Mouse (Mus musculus): Measurements from ENCODE around the gene Gcsam.

The Gcsam gene

DNA sequence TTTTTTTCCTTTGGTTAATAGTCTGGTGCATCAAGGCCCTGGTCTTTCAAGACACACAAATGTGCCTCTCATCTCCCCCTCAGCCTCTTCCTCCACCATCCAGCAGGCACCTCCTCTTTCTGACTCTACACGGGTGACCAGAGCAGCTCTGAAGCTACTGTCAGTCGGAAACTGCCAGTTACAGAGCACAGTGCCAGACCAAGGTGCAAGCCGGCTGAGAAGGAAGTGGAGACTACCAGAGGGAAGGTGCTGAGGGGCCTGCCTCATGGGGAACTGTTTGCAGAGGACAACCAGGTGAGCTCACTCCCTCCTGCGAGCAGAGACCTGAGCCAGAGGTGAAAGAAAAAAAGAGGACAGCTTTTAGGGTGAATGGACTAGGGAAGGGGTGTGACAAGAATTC, at the start of gene Gcsam:
Gcsam (plus strand) TSS at position 114 of the 400 bp plus-strand sequence.
- DNase-seq (ENCODE audit: inconsistent ontology term): no peak

DNA sequence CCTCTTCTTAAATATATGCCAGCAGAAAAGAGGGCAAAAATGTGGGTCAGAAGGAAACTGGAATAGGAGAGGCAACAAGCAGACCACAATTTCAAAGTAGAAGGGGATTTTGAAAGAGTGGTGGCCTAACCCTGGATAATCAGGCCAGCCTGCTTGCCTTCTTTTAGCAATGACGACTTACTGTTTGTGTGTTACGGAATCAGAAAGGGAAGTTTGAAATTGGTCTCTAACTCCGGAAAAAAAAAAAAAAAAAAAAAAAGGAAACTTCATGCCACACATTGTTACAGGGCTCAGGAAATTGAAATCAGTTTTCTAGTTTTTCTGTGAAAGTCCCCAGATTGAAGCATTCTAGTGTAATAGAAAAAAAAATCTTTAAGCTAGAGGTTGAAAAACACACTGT, 48.4 kb upstream of the Gcsam start:
- DNase-seq (ENCODE audit: inconsistent ontology term): no peak

DNA sequence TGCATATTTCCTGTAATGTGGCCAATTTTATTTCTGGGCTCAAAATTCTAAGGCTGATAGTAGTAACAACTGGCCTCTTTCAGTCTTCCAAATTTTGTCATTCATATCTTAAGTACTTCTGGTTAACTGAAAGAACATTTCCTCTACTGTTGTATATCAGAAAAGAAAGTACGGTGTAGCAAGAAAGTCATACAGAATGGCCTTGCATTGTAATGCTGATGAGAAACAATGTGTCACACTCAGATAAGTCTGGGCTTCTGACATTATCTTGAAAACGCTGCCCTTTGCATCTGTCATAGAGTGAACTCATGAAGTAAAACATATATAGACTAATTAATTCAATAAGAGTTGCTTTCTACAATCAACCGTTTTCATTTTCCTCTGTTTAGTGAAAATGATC, 37.9 kb upstream of the Gcsam start:
- no peak for DNase-seq (ENCODE audit: inconsistent ontology term)

DNA sequence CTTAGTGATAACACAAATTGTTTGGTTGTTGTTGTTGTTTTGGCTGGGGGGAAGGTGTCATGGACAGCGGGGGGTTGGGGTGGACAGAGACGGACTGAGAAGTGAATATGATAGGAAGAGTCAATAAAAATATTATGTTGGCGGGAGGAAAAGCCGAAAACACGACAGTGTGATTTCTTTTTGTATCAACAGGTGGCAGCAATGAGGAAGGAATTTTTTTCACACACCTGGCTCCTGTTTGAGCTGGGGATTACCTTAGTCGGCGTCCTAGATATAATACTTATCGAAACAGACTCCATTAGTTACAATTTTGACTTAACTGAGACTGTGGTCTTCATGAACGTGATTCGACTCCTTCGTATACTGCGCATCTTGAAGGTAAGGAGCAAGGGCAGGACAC, 30.3 kb upstream of the Gcsam start:
- DNase-seq (ENCODE audit: inconsistent ontology term): no peak

DNA sequence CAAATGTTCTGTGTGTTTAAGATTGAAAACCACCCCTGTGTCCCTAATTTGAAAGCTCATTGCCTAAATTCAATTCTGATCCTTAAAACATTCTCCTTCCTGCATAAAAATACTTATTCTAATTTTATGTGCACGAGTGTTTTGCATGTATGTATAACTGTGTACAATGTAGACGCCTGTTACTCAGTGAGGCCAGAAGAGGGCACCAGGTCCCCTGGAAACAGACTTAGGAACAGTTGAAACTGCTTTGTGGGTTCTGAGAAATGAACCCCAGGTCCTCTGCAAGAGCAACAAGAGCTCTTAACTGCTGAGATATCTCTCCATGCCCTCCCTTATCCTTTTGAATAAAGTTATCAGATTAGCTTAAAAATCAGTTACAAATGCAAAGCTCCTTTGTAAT, 27.7 kb upstream of the Gcsam start:
- DNase-seq (ENCODE audit: inconsistent ontology term): peak; percentile 3

DNA sequence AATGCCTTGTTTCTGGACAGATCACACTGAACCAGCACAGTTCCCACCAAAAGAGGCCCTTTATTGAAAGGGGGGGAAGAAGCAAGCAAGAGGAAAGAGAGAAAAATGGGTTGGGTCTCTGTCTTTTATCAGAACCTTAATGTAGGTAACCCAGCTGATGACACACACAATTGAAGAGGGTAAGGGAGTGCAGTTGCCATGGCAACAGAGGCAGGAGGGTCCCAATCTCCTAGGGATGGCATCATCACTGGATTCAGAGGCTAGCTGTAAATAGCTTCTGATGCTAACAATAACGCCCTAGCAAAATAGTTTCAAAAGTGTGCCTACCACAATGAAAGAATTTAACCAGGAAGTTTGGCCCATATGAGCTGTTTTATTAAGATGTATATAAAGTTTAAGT, 16.5 kb upstream of the Gcsam start:
- no peak for DNase-seq (ENCODE audit: inconsistent ontology term)

DNA sequence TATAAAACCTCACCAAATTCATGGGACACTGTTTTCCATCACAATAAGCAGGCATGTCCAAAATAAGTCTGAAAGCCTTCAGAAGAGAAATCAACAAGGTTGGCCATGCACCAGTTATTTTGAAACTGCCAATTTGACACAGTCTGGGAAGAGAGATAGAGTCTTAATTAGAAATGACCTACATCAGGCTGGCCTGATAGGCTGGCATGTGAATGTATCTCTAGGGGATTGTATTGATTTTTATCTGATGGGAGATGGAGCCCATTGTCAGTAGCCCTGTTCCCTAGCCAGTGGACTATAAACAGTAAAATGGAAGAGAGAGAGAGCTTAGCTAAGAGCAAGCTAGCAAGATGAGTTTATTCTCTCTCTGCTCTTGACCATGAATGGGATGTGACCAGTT, 14.7 kb upstream of the Gcsam start:
- no peak for DNase-seq (ENCODE audit: inconsistent ontology term)

DNA sequence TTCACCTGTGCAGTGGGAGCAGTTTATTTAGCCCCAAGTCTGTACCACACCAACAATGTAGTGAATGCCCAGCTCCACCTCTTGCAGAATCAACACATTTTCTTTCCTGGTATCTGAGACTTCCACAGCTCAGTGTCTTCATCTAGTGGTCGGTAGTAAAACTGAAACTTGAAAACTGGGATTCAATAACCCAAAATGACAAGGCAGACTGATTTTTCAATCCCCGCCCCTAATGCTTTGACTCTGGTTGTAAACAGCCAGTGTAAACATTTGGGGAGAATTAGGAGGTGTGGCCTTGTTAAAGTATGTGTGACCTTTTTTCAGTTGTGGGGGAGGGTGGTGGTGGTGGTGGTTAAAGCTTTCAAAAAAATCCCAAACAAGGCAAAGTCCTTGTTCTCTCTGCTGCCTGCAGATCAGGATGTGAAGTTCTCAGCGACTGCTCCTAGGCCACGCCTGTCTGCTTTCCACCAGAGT, 1.7 kb upstream of the Gcsam start:
- peak; percentile 70 for DNase-seq (ENCODE audit: inconsistent ontology term)

DNA sequence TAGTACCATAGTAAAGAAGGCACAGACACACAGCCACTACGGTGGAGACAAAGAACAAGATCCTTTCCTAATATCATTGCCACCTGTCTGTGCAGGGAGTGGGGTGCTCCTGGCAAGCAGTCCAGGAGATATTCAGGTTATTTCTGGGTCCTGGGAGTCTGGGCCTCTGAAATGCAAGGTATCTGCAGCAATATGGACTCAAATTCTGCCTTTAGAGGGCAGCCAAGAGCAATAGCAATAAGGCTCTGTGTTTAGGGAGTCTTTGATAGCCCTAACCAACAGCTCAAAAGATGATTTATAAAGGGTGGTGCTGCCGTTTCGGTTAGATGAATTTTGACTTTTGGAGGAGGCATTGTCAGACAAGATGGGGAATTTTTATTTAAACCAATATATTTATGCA, 880 bp upstream of the Gcsam start:
- DNase-seq (ENCODE audit: inconsistent ontology term): peak; percentile 12

DNA sequence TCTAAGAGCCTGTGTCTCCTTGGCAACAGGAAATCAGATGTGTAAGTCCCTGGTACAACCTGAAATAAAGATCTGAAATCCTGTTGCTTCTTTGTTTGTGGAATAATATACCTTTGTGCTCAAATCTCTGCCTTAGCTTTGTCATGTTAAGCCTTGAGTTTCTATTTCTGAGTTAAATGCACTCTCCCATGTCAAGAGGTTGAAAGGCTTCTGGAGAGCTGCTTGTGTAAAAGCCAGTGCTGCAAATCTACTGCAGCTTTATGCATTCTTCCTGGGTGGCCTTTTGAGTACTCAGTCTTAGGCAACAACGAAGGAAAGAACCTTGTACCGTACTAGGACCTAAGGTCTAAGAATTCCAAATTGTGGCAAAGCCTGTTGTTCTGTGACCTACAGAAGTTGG, 3.1 kb downstream of the Gcsam start:
- no peak for DNase-seq (ENCODE audit: inconsistent ontology term)

DNA sequence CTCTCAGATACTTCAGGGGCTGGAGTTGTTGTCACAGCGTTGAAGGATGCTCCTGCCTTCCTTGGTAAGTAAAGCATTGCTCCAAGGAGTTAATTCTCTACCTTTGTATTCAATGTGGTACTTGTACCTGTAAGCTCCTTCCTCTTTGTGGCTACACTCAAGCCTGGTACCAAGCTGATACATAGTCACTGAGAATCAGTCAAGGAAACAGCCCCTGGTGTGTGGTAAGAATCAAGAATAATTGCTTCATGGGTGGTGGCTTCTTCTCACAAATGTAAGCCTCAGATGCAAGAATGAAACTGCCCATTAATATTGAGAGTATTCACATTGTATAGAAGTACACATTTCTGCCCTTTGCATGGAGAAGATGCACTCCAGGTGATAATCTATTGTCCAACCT, 5.8 kb downstream of the Gcsam start:
- DNase-seq (ENCODE audit: inconsistent ontology term): no peak

DNA sequence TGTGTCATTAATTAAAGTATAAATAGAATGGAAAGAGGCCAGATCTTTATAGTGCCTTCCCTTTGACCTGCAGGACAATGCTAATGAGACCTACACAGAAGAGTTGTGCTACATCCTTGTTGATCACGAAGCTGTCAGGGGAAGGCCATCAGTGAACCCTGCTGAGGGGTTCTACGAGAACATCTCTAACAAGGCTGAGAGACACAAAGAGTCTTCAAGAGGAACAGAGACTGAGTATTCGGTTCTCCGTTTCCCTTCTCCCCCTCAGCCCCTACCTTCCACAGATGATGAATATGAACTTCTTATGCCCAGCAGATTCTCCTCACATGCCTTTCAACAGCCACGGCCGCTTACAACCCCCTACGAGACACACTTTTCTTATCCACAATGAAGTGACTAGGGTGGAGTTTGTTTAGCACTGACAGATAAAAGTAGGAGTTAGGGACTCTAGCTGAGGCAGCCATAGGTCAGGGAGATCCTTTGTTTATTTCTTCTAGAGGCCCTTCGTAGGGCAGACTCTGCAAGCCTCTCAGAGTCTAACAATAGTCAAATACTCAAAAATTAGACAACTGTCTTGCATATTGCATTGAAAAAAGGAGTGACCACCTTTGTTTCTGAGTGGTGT, 9.7 kb downstream of the Gcsam start:
- no peak for DNase-seq (ENCODE audit: inconsistent ontology term)

DNA sequence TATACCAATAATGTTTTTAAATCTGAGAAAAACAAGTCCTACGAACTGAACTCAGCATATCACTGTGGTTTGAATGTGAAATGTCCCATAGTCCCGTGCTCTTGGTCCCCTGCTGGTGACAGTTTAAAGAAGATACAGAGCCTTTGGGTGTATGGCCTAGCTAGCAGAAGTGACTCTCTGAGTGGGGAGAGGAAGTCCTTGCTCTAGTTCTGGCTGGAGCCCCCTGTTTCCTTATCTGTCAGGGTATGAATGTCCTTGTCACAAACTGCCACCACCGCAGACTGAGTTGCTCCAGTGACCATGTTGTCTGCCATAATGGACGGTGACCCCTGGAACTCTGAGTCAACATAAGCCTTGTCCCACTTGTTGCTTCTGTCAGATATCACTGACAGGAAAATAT, 13.1 kb downstream of the Gcsam start:
- DNase-seq (ENCODE audit: inconsistent ontology term): no peak

DNA sequence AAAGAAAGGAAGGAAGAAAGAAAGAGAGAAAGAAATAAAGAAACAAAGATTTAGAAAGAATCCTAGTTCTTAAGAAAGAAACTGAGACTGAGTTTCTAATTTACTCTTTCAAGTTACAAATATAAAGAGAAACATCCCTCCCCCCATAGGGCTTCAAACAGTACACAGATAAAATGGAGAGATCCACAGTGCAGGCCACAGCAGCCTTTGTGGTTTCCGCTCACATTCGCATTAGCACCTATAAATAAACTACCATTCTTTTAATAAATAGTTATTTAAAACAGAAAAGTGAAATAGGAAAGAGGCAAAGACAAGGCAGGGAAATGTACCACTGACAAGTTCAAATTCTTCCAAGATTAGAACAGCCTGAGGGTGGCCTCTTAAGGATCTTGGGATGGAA, 14.6 kb downstream of the Gcsam start:
- no peak for DNase-seq (ENCODE audit: inconsistent ontology term)

DNA sequence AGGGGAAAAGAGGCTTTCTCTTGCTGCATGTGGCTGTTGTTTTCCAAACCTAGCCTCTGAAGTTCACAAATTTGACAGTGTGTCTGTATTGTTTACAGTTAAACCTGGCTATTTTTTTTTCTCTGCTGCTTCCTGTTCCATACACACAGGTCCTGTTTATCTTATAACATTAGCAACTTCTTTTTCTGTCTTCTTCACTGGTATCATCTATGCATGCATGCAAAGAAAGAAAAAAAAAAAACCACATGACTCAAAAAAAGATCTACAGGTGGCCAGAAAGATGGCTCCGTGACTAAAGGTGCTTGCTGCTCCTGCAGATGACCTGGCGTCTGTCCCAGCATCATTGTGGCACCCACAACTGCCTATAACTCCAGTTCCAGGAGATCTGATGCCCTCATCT, 15.2 kb downstream of the Gcsam start:
- DNase-seq (ENCODE audit: inconsistent ontology term): no peak

DNA sequence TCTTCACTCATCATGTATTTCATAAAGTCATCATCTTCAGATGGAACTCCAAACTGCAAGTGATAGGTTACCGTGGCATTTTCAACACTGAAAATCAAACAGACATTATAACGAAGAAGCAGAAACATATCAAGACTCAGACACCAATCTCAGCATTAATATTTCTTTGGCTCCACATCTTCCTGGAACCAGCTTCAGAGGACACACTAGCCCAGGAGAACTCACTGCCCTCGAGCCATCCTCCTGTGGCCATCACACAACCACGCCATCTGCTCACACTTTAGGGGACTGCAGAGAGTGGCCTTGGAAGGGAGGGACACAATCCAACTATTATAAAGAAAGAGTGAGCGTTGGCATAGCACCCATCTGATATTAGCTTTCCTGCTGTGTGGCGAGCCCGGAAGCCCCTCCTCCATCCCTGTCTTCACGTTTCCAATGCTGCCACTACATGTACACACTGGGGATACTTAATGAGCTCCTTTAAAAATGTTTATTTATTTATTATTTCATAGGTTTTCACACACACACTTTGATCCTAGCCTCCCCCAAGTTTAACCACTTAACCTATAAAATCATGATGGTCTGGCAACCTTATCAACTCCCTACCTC, 19.4 kb downstream of the Gcsam start:
- no peak for DNase-seq (ENCODE audit: inconsistent ontology term)

DNA sequence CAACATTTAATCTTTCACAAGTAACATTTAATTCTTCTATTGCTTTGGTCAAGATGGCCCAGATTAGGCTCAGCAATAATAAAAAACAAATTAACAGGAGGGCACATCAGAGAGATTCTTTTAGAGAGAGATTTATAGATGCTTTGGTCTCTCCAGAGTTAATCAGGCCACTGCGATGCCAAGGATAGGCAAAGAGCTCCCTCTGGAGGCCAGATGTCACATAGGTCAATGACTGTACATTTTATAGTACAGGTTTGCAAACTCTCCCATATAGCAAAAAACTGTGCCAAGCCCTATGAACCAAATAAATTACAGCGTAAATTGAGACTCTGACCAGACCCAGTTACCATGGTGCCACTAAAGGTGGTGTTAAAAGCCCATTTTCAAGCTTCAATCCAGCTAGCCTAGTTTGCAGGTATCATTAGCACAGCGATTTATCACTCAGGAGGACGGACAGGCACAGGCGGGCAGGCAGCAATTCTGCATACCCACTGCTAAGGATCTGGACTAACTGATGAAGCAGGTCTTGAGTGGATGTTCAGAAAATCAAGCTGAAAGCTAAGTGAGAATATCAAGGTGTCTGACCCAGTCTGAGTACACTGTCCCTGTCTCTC, 20.3 kb downstream of the Gcsam start:
- DNase-seq (ENCODE audit: inconsistent ontology term): peak; percentile 18

DNA sequence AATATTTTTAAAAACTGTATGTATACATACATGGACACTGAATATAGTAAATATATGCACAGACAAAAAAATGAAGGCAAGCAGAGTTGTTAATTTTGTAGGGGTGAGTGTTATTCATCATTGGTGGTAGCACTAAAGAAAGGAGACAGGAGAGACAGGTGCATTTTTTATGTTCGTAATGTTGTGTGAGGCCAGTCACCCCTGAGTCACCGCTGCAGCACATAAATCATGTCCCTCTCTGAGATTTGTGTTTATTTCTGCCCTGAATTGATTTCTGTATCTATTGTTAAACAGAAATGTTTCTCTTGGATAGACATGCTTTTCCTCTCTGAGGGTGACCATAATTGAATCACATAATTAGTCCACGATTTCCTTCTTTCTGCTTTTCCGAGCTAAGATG, 22.2 kb downstream of the Gcsam start:
- no peak for DNase-seq (ENCODE audit: inconsistent ontology term)

DNA sequence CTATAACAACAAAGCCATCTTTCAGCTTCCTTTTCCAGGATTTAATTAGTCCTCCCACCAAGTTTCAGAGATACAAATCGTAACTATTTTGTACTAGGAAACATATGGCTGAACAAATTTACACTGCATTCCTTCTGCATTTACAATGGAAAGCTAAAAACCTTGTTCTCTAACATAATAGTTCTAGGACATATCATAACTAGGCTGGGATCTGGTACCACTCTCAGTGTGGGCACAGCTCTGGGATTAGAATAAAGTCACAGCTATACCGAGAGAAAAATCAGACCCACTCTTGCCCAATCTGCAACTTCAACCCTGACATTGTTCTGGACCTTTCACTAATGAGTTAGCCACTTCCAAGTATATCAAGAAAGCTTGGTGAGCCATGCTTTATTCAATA, 25.6 kb downstream of the Gcsam start:
- no peak for DNase-seq (ENCODE audit: inconsistent ontology term)

DNA sequence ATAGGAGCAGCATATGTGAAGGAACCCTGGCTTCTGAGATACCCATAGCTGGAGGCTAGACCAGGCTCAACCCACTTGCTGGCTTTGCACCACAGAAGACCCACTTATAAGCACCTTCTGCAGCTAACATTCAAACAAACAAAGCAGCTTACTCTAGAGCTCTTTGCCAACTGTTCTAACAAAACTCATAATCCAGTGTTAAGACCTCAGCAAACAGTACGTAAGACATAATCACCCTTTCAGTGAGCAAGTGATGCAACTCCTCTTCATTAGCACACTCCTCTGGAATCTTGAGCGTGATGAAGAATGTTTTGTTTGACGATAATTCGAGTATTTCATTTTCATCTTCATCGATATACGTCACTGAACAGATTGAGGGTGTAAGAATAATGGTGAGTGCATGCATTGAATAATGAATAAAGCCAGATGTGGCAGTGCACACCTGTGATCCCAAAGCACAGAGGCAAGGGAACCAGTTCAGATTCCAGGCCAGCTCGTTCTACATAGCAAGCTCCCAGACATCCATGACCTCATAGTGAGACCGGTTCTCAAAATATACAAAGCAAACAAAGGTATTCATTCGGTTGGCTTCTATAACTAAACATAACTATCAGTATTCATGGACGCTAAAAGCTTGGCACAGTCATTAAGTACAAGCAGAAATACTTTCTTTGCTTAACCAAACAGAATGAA, 30.0 kb downstream of the Gcsam start:
- no peak for DNase-seq (ENCODE audit: inconsistent ontology term)

DNA sequence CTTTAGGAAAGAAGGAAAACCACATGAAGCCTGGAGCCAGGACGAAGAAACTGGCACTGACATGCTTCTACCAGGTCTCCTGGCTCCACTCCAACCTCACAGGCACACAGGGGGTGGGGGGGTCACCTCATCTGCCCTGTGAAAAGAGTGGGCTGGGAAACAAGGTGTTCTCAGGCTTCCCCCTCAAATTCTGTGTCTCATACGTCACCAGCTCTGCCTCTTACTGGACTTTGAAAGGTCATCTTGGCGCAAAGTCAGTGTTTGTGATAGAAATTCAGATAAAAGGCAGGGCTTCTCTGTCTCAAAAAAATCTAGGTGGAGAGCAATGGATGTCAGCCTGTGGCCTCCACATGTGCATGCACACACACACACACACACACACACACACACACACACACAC, 31.1 kb downstream of the Gcsam start:
- no peak for DNase-seq (ENCODE audit: inconsistent ontology term)

DNA sequence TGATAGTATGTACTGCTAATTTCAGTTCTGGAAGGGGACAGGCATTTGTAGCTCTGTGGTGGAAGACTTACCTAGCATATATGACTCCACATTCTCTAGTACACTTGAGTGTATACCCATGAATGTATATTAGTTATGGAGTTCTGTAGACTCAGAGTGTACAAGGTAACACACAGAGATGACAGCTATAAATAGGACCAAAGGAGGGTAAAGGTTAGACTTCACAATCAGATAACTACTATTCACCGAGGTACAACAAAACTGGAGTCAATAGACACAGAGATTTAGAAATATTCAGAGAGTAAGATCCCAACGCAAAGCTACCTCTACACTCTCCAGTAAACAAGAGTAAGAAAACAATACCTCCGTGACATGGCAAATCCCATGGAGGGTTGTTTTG, 33.8 kb downstream of the Gcsam start:
- DNase-seq (ENCODE audit: inconsistent ontology term): no peak

DNA sequence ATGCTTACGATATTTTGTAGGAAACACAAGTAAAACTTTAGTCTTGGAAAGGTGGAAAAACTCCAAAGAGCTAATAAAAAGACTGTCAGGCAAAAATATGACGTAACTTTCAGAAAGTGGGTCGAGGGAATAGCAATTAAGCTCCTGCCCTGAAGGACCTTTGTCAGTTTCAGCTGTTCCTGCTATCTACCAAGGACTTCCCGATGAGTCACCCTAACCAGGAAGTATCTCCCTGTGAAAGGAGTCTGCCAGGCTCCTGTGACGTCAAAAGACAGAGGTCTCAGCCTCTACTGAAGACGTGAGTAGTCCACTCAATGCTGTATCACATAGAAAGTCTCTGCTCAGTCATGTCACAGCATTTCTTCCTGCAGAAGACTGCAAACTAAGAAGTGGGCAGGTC, 34.2 kb downstream of the Gcsam start:
- DNase-seq (ENCODE audit: inconsistent ontology term): no peak
